Mouse (Mus musculus): Measurements from ENCODE around the gene Ly75. TPM values are rescaled to one million over a fixed set of nuclear protein-coding genes. Genes with fewer than 3 reads are reported as not detected.

Ly75 gene
- total RNA-seq, 2 experiments from 2014 or later, result 0.88 to 0.95 TPM

DNA sequence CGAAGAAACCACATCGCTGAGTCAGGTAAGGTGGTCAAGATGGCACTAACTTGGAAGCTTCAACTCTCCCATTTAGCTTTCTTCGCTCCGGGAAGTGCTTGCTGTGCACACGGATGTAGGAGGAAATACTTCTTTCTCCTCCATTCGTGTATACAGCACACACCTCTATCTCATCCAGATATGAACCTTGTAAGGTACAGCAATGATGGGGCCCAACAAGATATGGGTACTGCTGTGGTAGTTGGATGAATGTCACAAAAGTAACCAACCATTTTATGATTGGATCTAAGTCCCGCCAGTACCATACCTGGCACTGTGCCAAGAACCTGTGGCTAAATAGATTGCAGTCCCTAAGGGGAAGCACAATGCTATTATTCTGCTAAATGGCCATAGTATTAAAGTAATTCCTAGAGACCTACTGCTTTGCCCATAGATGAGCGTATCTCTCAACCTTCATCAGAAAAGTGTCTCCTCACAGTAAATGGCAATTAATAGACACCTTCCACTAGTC lies 97.9 kb downstream of the Ly75 start:
- DNase-seq (ENCODE audit: low spot score in 2 of 2), result no peak
- no peak overlapping the region for H3K27ac ChIP-seq
- TF ChIP-seq CTCF (conservative IDR thresholded peaks at IDR 0.05), result no peak

DNA sequence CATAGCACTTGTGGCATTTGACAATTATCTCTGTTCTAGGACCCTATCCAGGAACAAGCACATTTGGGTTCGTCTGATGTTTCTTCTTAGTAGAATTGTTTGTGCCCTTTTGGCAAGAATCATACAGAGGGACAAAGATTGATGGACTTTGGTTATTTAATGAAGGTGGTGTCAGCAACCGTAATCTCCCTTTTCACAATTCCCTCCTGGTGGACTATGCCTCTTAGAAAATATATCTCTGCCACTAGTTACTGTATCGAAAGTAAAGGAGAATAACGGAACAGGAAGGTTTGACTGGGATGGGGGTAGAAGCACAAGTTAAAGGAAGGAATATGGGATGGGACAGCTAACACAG lies 98.7 kb downstream of the Ly75 start, which contains the start of gene Cd302:
Cd302 (minus strand) TSS at position 22 of the 355 bp plus-strand sequence.
- Histone ChIP-seq H3K27ac (peak within 1 kb of the TSS; percentile 80), H3K4me3 (peak within 1 kb of the TSS; percentile 73)
- no peak for TF ChIP-seq CTCF (conservative IDR thresholded peaks at IDR 0.05)
- no peak for DNase-seq (ENCODE audit: low spot score in 2 of 2)

More for the DNA sequence above, 97.9 kb downstream of the Ly75 start:
- H3K4me3 ChIP-seq, result no peak overlapping the region

DNA sequence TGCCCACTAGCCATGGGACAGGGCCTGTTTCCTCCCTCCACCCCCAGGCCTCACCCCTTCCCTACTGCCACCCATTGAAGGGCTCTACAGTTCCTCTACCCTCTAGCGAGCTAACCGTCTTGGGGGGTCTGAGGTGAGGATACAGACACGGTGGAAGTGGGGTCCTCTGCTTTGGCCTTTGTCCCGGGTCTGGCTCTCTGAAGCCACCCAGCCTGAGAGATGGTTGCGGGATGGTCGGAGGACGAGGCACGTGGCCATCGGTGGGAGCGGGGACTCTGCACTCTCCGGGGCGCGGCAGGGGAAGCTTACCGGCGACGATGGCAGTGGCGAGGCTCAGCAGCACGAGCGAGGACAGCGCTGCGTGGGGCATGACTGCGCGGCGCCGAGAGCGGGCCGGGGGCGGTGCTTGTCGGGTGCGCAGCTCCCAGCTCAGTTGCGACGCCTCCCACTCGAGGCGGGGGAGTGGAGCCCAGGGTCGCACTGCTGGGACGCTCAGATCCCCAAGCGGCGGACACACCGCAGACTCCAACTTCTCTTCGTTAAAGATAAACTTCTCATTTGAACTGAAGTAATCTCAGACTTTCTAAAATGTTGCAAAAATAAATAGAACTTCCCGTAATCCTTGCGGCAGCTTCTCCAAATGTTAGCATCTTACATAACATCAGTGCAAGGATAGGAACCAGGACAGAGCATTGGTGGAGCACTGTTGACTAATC lies 99.2 kb downstream of the Ly75 start:
- Histone ChIP-seq H3K4me3 (peak overlapping the region; percentile 73), H3K27ac (peak overlapping the region; percentile 80)
- DNase-seq (ENCODE audit: low spot score in 2 of 2), result peak; percentile 63 to 70
- no peak for TF ChIP-seq CTCF (conservative IDR thresholded peaks at IDR 0.05)

DNA sequence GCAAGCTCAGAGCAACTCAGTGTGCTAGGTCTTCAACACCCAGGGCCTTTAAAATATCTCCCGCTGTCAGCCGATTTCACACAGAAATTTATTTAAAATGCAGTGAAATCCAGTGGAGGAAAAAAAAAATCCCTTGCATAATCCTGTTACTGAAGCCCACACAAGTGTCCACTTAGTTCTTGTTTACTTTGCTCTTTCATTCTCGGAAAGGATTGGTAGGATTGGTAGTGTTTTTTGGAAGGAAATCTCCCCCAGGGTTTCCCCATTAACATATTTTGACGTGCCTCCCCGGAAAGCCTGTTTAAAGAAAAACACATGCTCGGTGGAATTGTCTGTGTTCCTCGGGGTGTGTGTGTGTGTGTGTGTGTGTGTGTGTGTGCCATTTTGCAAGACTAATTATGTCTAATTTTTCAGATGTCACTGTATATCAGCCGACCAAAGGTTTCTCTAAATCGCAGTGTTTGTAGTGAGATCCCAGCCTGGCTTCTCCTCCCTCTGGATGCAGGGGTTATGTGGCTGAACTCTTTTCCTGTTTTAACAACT lies 99.8 kb downstream of the Ly75 start:
- H3K4me3 ChIP-seq, result peak overlapping the region; percentile 73
- TF ChIP-seq CTCF (conservative IDR thresholded peaks at IDR 0.05), result no peak
- peak overlapping the region; percentile 80; the same call in 1 of the 2 replicates for H3K27ac ChIP-seq
- DNase-seq (ENCODE audit: low spot score in 2 of 2), result no peak

DNA sequence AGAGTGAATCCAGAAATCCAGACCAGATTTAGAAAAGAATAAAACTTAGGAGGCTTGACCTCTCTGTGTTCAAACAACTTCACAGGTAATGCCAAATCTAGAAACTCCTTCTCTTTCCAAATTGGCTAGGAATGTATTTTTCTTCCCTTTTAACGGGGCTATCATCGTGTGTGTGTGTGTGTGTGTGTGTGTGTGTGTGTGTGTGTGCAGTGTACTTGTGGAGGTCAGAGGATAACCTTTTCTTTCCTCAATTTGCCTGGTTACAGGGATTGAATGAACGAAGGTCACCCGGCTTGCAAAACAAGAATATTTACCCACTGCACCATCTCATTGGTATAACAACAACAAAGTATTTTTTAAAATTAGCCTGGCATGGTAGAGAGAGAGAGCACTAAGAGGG lies 100.5 kb downstream of the Ly75 start:
- no peak for TF ChIP-seq CTCF (conservative IDR thresholded peaks at IDR 0.05)
- Histone ChIP-seq H3K4me3 (no peak overlapping the region; the same call in 1 of the 2 replicates), H3K27ac (no peak overlapping the region)
- no peak for DNase-seq (ENCODE audit: low spot score in 2 of 2)

DNA sequence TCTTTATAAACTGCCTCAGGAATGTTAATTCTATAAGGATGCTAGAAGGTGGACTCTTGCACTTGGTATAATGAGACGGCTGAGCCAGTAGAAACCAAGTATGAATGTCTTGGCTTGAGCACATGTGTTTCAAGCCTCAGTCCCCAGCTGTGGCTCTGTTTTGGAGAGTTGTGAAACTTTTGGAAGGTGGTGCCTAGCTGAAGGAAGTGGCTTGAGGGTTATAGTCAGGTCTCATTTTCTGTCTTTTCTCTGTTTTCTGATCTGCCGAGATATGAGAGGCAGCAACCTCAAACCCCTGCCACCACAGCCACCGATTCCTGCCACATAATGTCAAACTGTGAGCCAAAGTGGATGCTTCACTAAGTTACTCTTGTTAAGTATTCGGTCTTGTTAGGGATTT lies 104.5 kb downstream of the Ly75 start:
- no peak overlapping the region for H3K27ac ChIP-seq
- DNase-seq (ENCODE audit: low spot score in 2 of 2), result no peak
- TF ChIP-seq CTCF (conservative IDR thresholded peaks at IDR 0.05), result no peak

DNA sequence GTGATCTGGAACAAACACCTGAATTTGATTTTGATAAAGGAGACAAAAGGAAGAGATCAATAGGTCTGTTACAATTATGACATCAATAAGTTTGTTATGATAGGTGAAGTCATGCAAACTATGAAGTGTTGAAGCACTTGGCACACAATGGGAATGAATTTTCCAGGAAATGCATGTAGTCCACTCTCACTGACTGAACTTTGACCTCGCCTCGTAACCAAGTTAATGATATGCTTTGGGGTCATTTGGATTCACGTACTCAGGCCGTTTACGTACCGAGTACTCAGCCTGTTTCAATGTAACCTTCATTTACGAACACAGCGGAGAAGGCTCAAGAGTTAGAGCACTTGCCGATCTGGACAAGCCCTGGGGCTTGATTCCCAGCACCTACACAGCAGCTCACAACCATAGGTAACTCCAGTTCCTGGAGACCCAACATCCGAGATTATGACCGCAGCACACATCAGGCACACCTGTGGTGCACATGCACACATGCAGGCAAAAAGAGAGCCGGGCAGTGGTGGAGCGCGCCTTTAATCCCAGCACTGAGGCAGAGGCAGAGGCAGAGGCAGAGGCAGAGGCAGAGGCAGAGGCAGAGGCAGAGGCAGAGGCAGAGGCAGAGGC lies 113.1 kb downstream of the Ly75 start:
- TF ChIP-seq CTCF (conservative IDR thresholded peaks at IDR 0.05), result no peak
- no peak overlapping the region for H3K4me3 ChIP-seq
- no peak overlapping the region for H3K27ac ChIP-seq
- no peak for DNase-seq (ENCODE audit: low spot score in 2 of 2)

More for the DNA sequence above, 104.5 kb downstream of the Ly75 start:
- H3K4me3 ChIP-seq, result no peak overlapping the region

DNA sequence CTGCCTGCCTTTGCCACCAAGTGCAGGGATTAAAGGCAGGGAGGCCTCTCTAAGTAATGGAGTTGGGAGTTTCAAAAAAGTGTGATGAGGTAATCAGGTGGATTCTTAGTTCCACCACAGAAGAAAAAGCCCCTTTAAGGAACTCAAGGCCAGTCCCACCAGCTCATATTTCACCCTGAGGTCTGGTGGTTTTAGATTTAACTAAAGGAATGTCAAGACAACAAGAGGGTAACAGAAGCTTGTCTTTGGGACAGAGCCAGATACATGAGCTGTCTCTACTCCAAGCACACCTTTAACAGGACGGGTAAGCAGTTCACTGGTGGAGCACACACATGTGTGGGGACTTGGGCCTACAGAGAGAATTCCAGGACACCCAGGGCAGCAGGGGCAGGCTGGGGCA lies 115.5 kb downstream of the Ly75 start:
- TF ChIP-seq CTCF (conservative IDR thresholded peaks at IDR 0.05), result no peak
- no peak for DNase-seq (ENCODE audit: low spot score in 2 of 2)
- Histone ChIP-seq H3K4me3 (no peak overlapping the region), H3K27ac (no peak overlapping the region)

DNA sequence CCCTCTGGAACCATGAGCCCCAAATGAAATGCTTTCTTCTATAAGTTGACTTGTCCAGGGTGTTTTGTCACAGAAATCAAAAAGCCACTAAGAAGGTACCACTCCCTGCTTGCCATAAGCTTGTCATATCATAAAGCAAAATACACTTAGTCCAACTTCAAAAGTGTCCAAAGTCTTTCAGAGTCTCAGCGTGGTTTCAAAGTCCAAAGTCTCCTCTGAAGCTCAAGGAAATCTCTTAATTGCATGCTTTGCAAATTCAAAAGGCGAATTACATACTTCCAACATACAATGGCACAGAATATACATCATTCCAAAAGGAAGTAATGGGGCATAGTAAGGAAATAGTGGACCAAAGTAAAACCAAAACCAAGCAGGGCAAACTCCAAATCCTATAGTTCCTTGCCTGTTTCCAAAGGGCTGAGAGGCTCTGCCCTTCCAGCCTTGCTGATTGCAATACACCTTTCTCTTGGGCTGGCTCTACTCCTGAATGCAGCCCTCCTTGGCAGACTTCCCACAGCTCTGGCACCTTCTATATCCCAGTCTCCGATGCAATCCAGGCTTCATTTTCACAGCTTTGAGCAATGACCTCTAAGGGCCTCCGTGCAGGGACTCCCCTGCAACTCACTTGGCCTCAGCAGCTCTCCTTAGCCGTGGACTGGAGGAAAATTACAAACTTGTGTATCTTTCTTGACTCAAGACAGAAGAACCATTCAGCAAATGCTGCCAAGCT lies 122.3 kb downstream of the Ly75 start:
- no peak for DNase-seq (ENCODE audit: low spot score in 2 of 2)
- H3K27ac ChIP-seq, result no peak overlapping the region
- no peak overlapping the region for H3K4me3 ChIP-seq
- TF ChIP-seq CTCF (conservative IDR thresholded peaks at IDR 0.05), result no peak

DNA sequence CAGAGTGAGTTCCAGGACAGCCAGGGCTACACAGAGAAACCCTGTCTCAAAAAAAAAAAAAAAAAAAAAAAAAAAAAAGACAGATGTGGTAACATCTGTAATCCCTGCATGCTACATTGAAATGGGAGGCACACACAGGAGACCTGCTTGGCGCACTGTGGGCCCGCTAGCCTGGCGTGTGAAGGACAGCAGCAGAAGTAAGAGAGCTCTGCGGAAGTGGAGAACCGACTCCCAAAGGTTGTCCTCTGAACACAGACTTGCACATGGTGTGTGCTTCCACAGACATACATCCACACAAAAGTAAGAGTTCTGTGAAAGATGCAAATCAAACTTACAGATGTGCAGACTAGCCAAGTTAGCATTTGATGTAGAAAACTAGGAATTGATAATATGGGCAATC lies 123.9 kb downstream of the Ly75 start:
- Histone ChIP-seq H3K27ac (no peak overlapping the region), H3K4me3 (no peak overlapping the region)
- TF ChIP-seq CTCF (conservative IDR thresholded peaks at IDR 0.05), result no peak
- DNase-seq (ENCODE audit: low spot score in 2 of 2), result no peak

DNA sequence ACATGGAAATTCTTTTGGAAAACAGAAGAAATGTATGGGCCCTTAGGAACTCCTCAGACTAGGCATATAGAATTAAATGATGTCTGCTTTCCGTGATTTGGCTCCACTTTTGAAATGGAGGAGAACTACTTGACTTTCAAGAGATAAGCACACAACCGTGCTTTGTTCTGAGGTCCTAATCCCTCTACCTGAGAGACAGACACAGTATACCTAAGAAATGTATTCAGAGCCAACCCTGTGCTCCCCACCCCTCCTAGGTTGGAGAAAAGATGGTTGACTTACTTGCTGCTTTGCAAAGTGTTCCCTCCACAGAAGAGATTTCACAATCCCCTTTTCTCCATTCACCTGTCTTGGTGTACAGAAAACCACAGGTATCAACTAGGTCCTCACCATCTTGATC lies 126.4 kb downstream of the Ly75 start:
- no peak overlapping the region for H3K4me3 ChIP-seq
- TF ChIP-seq CTCF (conservative IDR thresholded peaks at IDR 0.05), result no peak
- no peak for DNase-seq (ENCODE audit: low spot score in 2 of 2)
- no peak overlapping the region for H3K27ac ChIP-seq

DNA sequence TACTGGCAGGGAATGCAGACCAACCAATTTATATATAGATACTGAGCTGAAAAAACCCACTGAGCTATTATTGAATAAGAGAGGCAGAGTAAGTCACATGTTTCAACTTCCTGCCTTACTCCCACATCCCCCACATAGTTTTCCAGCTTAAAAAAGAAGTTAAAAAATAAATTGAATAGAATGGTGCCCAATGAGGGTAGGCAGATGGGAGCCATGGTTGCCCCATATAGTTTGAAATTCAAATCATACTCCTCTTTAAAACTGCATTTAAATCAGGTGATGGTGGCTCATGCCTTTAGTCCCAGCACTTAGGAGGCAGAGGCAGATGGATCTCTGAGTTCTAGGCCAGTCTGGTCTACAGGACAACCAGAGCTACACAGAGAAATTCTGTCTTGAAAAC lies 129.6 kb downstream of the Ly75 start:
- TF ChIP-seq CTCF (conservative IDR thresholded peaks at IDR 0.05), result no peak
- no peak for DNase-seq (ENCODE audit: low spot score in 2 of 2)
- no peak overlapping the region for H3K27ac ChIP-seq
- no peak overlapping the region for H3K4me3 ChIP-seq

DNA sequence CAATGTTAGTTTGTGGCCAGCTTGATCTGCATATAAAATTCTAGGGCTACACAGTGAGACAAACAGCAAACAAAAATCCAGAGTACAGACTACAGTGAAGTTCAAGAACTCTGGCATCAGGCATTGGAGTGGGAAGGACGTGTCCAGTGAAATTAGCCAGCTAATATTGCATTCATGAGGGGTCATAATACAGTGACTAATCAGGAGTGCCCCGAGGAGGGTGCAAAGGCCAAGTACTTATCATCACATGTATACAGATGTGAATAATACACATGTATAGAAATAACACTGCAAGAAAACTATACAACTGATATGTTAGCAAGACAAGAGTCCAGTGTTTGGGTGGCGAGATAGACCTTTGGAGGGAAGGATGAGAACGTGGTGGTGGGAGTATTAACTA lies 130.3 kb downstream of the Ly75 start:
- no peak overlapping the region for H3K4me3 ChIP-seq
- no peak for TF ChIP-seq CTCF (conservative IDR thresholded peaks at IDR 0.05)

More for the DNA sequence above, 130.3 kb downstream of the Ly75 start:
- H3K27ac ChIP-seq, result no peak overlapping the region
- DNase-seq (ENCODE audit: low spot score in 2 of 2), result no peak

Other genes with a start within 250 kb of the Ly75 start
- gene Baz2b, start 173.5 kb downstream of the Ly75 start, total RNA-seq (2021), result 10 to 100 TPM; 57.7 to 59.2 TPM
- gene March7, start 173.4 kb downstream of the Ly75 start, total RNA-seq (2021), result 10 to 100 TPM; 64.1 to 67.3 TPM
- gene Cd302, start 98.8 kb downstream of the Ly75 start, total RNA-seq (2021), result 10 to 100 TPM; 15.2 to 15.7 TPM
- gene Pla2r1, start 170.0 kb upstream of the Ly75 start, total RNA-seq (2021), result under 1 TPM; 0.39 to 0.64 TPM

Measured in layer of hippocampus, adult 2 months (tissue).